Mouse (Mus musculus) kidney, adult 2 months (tissue): Measurements from ENCODE around the gene Prkar1b. TPM values are rescaled to one million over a fixed set of nuclear protein-coding genes. Genes with fewer than 3 reads are reported as not detected.

Experiments used
- DNase-seq: peaks from one replicate; pipeline ENCODE4 v3.0.0; 2021
- H3K27ac ChIP-seq: fragments of 200-500 bp; 2 replicates; pipeline ENCODE4 v1.5.1; 2012; ENCODE audit warnings: low read depth, low read length, control low read depth, inconsistent platforms; ENCODE audit not compliant: insufficient read depth
- H3K27me3 ChIP-seq: fragments of 200-500 bp; replicated peaks from 2 replicates; pipeline ENCODE4 v1.6.1; 2012; ENCODE audit warnings: mild to moderate bottlenecking, moderate library complexity, low read length, inconsistent platforms; ENCODE audit not compliant: control insufficient read depth, insufficient read depth
- H3K36me3 ChIP-seq: fragments of 200-500 bp; 2 replicates; pipeline ENCODE4 v1.6.1; 2012; ENCODE audit warnings: mild to moderate bottlenecking, moderate library complexity, low read length, inconsistent platforms; ENCODE audit not compliant: control insufficient read depth, insufficient read depth
- H3K4me1 ChIP-seq: fragments of 200-500 bp; 2 replicates; pipeline ENCODE4 v1.6.1; 2011; ENCODE audit warnings: low read length; ENCODE audit not compliant: control insufficient read depth, insufficient read depth
- H3K4me3 ChIP-seq: fragments of 200-500 bp; 2 replicates; pipeline ENCODE4 v1.5.1; 2011; ENCODE audit warnings: mild to moderate bottlenecking, low read depth, low read length, control low read depth; ENCODE audit not compliant: insufficient read depth
- CTCF ChIP-seq: fragments of 200-500 bp; conservative IDR thresholded peaks from 2 replicates; pipeline ENCODE4 v1.5.1; 2011; ENCODE audit warnings: low read depth, mild to moderate bottlenecking, control low read depth, low read length, moderate library complexity, mixed read lengths; ENCODE audit not compliant: insufficient read depth, insufficient read length
- POLR2A ChIP-seq: fragments of 200-500 bp; IDR thresholded peaks from one replicate; pipeline ENCODE4 v1.6.1; 2011; ENCODE audit warnings: low read depth, low read length, control low read depth
- WGBS: fragments of 180-500 bp; shearing (Covaris S2); methylation state at CpG from one replicate; pipeline ENCODE4 v1.1.7; 2018; 5-methylcytosine and 5-hydroxymethylcytosine counted together
- polyA plus RNA-seq: library from polyadenylated mRNA; depleted of rRNA; stranded (reverse); fragments of >200 nt; gene quantifications from 2 replicates; pipeline ENCODE4 v1.2.3, GENCODE M21; 2012

The Prkar1b gene
- polyA plus RNA-seq, 1 experiment: 7.1 TPM

DNA sequence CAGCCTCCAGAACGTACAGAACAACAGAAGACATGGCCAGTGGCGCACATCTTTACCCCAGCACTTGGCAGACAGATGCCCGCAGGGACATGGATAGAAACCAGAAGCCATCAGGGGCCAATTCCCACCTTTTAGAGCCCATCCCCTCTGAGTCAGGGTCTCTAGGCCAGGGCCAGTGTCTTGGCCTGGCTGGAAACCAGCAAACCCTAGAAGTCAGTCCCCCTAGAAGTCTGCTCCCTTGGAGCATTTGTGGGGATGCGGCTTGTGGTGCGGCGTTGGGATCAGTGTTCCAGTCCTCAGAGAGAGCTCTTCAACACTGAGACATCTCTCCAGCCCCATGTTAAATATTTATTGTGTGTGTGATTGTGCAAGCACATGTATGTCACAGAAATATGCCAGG, 12.6 kb downstream of the Prkar1b start:
- Histone ChIP-seq H3K4me3 (no peak overlapping the region), H3K27me3 (no peaks in the 10 kb centered on the region), H3K36me3 (no peaks in the 10 kb centered on the region), H3K27ac (no peak overlapping the region), H3K4me1 (no peaks in the 10 kb centered on the region)
- TF ChIP-seq POLR2A (no peak), CTCF (no peak)
- no peak for DNase-seq
- 95% methylated on average over 6 of the region's 6 CpGs for WGBS

DNA sequence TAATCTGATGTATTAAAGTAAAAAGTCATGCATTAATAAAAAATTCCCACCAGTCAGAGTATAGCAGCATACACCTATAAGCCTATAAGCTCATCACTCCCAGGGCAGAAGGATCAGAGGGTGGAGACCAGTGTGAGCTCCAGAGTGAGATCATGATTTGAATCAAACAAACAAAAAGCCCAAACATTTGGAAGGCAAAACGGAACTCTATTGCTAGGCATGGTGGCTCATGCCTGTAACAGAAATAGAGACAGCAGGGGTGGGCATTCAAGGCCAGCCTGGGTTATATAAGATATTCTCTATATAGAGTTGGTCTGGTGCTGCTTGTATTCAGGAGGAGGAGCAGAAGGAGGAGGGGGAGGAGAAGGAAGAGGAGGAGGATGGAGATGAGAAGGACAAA, 13.5 kb downstream of the Prkar1b start:
- Histone ChIP-seq H3K27me3 (no peaks in the 10 kb centered on the region), H3K27ac (no peak overlapping the region), H3K4me3 (no peak overlapping the region), H3K36me3 (no peaks in the 10 kb centered on the region), H3K4me1 (no peaks in the 10 kb centered on the region)
- no peak for TF ChIP-seq POLR2A
- TF ChIP-seq CTCF: no peak
- DNase-seq: no peak
- 72% methylated on average over 1 of the region's 1 CpGs for WGBS

DNA sequence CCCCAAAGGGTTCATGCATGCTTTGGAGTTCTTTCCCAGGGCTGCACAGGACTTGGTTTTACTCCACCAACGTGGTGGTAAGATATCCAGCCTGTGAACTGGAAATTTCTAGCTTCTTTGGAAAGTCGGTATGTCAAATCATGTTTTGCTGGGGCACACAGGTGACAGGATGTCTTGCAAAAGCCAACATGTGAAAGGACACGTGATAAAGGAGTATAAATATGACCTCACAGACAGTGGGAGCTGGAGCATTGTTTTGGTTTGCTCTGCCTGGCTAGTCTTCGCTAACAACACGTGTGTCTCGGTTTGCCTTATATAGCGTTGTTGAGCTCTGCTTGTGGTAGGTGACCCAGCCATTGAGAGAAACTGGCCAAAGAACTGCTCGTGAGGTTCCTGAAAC, 15.3 kb downstream of the Prkar1b start:
- Histone ChIP-seq H3K36me3 (no peaks in the 10 kb centered on the region), H3K27ac (no peak overlapping the region), H3K4me1 (no peaks in the 10 kb centered on the region), H3K4me3 (no peak overlapping the region), H3K27me3 (no peaks in the 10 kb centered on the region)
- TF ChIP-seq POLR2A (no peak), CTCF (no peak)
- DNase-seq: no peak
- WGBS: 53% methylated on average over 8 of the region's 8 CpGs

DNA sequence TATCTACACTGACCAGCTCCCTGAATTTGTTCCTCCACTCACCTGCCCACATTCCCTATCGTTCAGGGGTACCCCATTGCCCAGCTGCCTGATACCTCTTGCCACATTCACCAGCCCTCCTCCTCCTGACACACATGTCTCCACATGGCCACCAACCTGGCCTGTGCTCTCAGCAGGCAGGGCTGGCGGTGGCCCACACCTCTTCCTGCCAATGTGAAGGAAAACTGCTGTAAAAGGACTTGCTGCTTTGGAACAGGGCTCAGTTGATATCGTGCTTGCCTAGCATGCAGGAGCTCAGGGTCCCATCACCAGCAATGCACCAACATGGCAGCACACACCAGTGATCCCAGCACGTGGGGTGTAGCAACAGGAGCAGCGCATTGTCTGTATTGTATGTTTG, 19.4 kb downstream of the Prkar1b start:
- DNase-seq: no peak
- no peak overlapping the region for H3K27ac ChIP-seq
- H3K27me3 ChIP-seq: no peaks in the 10 kb centered on the region
- no peaks in the 10 kb centered on the region for H3K36me3 ChIP-seq
- no peak overlapping the region for H3K4me3 ChIP-seq
- H3K4me1 ChIP-seq: no peaks in the 10 kb centered on the region
- WGBS: 89% methylated on average over 5 of the region's 5 CpGs
- no peak for TF ChIP-seq POLR2A
- no peak for TF ChIP-seq CTCF

DNA sequence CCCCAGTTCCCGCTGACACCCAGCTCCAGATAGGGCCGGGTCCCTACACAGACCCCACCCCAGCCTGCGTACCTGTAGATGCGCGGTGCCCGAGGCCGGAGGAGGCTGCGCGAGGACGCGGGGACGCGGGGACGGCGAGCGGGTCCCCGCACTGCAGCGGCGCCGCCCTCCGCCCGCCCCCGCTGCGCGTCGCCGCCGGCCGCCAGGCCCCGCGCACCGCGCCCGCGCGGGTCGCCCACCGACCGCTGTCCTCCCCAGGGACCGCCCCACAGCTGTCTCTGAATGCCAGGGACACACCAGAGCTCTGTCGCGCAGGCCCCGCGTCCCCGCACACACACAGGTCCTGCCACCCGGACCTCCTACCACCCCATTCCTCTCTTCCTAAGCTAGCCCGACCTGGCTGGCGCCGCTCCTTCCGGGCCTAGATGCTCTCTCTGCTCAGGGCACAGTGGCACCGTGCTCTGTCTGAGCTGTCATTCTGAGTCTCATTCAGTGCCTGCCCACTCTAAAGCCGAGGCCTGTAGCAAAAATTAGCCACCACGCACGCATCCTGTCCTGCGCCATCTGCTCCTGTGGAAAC, 20.1 kb downstream of the Prkar1b start:
- no peak for DNase-seq
- H3K4me1 ChIP-seq: no peaks in the 10 kb centered on the region
- H3K36me3 ChIP-seq: no peaks in the 10 kb centered on the region
- H3K27ac ChIP-seq: no peak overlapping the region
- H3K4me3 ChIP-seq: peak overlapping the region; percentile 50
- no peaks in the 10 kb centered on the region for H3K27me3 ChIP-seq
- 7% methylated on average over 50 of the region's 55 CpGs for whole genome bisulfite sequencing
- TF ChIP-seq POLR2A (no peak), CTCF (no peak)

DNA sequence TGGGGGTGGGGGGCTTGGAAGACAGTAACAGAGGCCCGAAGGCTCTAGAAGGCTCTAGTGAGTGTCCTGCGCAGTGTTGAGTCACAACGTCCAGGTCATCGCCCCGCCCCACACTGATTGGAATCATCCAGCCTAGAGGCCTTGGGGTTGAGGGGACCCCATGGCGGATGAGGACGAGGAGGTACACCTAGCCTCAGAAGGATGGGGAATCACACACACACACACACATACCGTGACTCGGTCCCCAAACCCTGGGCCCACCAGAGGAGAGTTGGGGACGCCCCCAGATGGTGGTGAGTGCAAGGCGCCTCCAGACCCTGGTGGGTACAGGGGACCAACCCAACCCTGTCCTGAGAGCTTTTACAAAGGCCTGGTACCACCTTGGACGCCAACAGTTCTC, 20.7 kb downstream of the Prkar1b start:
- H3K27ac ChIP-seq: no peak overlapping the region
- WGBS: 22% methylated on average over 12 of the region's 12 CpGs
- H3K27me3 ChIP-seq: no peaks in the 10 kb centered on the region
- DNase-seq: no peak
- H3K4me3 ChIP-seq: peak overlapping the region; percentile 50; the same call in 1 of the 2 replicates
- H3K4me1 ChIP-seq: no peaks in the 10 kb centered on the region
- no peaks in the 10 kb centered on the region for H3K36me3 ChIP-seq
- TF ChIP-seq CTCF: no peak

DNA sequence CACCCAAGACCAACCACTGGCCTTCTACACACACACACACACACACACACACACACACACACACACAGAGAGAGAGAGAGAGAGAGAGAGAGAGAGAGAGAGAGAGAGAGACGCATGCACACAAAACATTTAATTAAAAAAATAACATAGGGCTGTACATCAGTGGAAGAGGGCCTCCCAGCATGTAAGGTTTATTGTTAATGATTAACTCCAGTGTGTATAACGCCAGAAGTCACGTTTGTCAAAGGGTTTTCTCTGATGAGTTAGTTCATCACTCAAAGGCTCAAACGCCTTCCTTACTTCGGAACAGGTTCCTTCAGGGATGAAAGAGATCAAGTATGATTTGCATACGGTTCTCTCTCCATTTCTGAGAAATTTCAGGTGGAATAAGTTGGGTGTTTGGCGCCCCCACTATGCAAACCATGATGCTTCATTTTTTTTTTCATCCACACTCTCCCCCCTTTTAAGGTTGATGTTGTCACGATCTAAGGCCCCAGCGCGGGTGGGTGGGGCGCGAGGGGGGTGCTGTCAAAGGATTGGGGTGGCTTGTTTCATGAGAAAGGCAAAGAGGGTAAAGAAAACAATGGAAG, 21.2 kb downstream of the Prkar1b start:
- Histone ChIP-seq H3K27ac (no peak overlapping the region), H3K4me3 (no peak overlapping the region), H3K36me3 (no peaks in the 10 kb centered on the region), H3K27me3 (no peaks in the 10 kb centered on the region), H3K4me1 (no peaks in the 10 kb centered on the region)
- no peak for TF ChIP-seq POLR2A
- no peak for TF ChIP-seq CTCF
- no peak for DNase-seq
- 37% methylated on average over 12 of the region's 12 CpGs for WGBS

DNA sequence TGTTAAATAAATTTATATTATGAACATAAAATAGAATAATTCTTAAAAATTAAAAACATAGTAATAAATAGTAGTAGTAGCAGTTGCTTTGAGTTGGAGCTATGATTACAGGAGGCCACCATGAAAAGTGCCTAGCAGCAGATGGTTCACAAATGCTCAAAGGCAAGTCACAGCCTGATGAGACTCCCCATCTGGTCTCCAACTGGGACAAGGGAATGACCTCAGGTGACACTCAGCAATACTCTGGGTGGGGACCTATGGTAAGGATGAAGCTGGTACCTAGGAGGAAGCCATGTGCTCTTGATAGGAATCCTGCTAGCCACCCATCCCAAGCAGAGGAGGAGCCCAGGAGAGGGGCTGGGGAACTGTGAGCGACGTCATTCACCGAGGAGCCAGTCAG, 24.1 kb downstream of the Prkar1b start:
- Histone ChIP-seq H3K27ac (no peak overlapping the region), H3K4me3 (no peak overlapping the region), H3K36me3 (no peaks in the 10 kb centered on the region), H3K4me1 (no peaks in the 10 kb centered on the region), H3K27me3 (no peaks in the 10 kb centered on the region)
- 91% methylated on average over 3 of the region's 3 CpGs for WGBS
- TF ChIP-seq POLR2A: no peak
- no peak for DNase-seq
